Mouse (Mus musculus): ENCODE results near the gene Atrx.

- TF ChIP-seq EP300 (IDR thresholded peaks at IDR 0.05; ENCODE audit: insufficient read depth, low read depth, low read length) (no peak), CTCF (IDR thresholded peaks at IDR 0.05) (no peak), POLR2A (IDR thresholded peaks at IDR 0.05; ENCODE audit: insufficient read depth, low read depth, low read length) (no peak)
Observed at GRCm38 (mm10) chrX:105953999-105954398, 24.8 kb upstream of the Atrx start.
